Mouse (Mus musculus) olfactory bulb, adult 2 months (tissue): Measurements from ENCODE around the gene Trio.

Source experiments
- CTCF ChIP-seq: fragments of 200-500 bp; IDR thresholded peaks from 2 replicates; pipeline ENCODE4 v1.5.1; 2012; ENCODE audit warnings: low read depth, mild to moderate bottlenecking, low read length, moderate library complexity; ENCODE audit not compliant: insufficient read depth
- POLR2A ChIP-seq: fragments of 200-500 bp; IDR thresholded peaks from 2 replicates; pipeline ENCODE4 v1.6.1; 2012; ENCODE audit warnings: mild to moderate bottlenecking, low read depth, low read length, moderate library complexity; ENCODE audit not compliant: insufficient read depth

DNA sequence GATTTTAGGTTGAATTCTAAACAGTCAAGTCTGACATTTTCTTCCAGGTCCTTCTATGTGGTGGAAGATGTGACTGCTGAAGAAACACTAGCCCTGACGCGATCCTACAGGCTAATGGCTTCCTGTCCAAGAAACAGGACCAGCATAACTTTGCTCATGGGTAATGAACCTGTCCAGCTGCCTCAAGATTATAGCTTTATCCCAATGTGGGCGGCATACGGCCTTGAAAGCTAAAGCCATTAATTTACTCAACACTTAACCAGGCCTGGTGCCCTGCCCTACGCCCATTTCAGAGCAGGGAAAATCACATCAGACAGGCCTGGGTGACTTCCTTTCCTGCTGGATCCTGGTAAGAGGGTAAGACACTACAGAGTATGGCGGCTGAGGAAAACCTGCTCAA, 98.0 kb downstream of the Trio start:
- TF ChIP-seq POLR2A (no peak), CTCF (no peak)
